ENCODE assay signal across 26 mouse cellular contexts in genomic region chr6:90635611-90636010, GRCm38 (mm10).
"Had no signal": no experiment of that assay in that cellular context is flagged by ENCODE, and none has a peak within 500 bp of the region (broad histone marks: within the 10 kb centered on the region; RNA-seq: fewer than 3 reads in every experiment).

No protein-coding gene starts in this region.

- ATAC-seq: hindbrain, embryonic 16.5 days; inflammation-experienced regulatory T-cells, adult 6 months; intestine, embryonic 15.5 days; intestine, postnatal 0 days had no signal

- H3K9me3 ChIP-seq: heart, embryonic 10.5 days; hindbrain, embryonic 10.5 days; hindbrain, embryonic 13.5 days; intestine, embryonic 15.5 days; limb, embryonic 10.5 days; limb, embryonic 12.5 days; liver, embryonic 13.5 days had no signal

- H3K27ac ChIP-seq: gastrocnemius, adult 2 months; heart, embryonic 10.5 days; hindbrain, embryonic 10.5 days; hindbrain, embryonic 13.5 days; intestine, embryonic 15.5 days; layer of hippocampus, adult 2 months; left cerebral cortex, adult 2 months; limb, embryonic 10.5 days; limb, embryonic 12.5 days; liver, embryonic 13.5 days had no signal

- H3K9ac ChIP-seq: heart, embryonic 12.5 days; hindbrain, embryonic 13.5 days; intestine, embryonic 15.5 days; limb, embryonic 12.5 days; liver, embryonic 13.5 days had no signal

- H3K27me3 ChIP-seq: heart, embryonic 12.5 days; hindbrain, embryonic 13.5 days; intestine, embryonic 15.5 days; limb, embryonic 12.5 days; liver, embryonic 13.5 days had no signal

- H3K4me2 ChIP-seq: heart, embryonic 12.5 days; hindbrain, embryonic 13.5 days; intestine, embryonic 15.5 days; limb, embryonic 12.5 days; liver, embryonic 11.5 days; liver, embryonic 13.5 days had no signal

- H3K4me3 ChIP-seq: gastrocnemius, adult 2 months; heart, embryonic 10.5 days; heart, embryonic 12.5 days; hindbrain, embryonic 10.5 days; hindbrain, embryonic 13.5 days; intestine, embryonic 15.5 days; layer of hippocampus, adult 2 months; left cerebral cortex, adult 2 months; limb, embryonic 10.5 days; limb, embryonic 12.5 days; liver, embryonic 13.5 days had no signal

- DNase-seq: gastrocnemius, adult 2 months; gastrocnemius, postnatal 10 days; gastrocnemius, postnatal 25 days; heart, adult 18-20 months; heart, postnatal 10 days; heart, postnatal 4 days; kidney, adult 18-20 months; kidney, adult 8-10 months; kidney, postnatal 10 days; kidney, postnatal 25 days; kidney, postnatal 4 days; liver; liver, embryonic 13.5 days had no signal

- H3K4me1 ChIP-seq: hindbrain, embryonic 13.5 days; intestine, embryonic 15.5 days; limb, embryonic 12.5 days had no signal

- H3K36me3 ChIP-seq: hindbrain, embryonic 10.5 days; intestine, embryonic 15.5 days; limb, embryonic 10.5 days; limb, embryonic 12.5 days had no signal
